8 mouse cellular contexts compared by ENCODE assay signal in genomic region chr7:141008312-141008761, GRCm38 (mm10). TPM values are rescaled to one million over a fixed set of nuclear protein-coding genes. Genes with fewer than 3 reads are reported as not detected.
A peak's percentile ranks its signal among the peaks of the same experiment; 100 is the strongest.
DNase-seq lines count a peak whose midpoint lies in the region; ATAC-seq and TF ChIP-seq lines count a peak whose summit lies in the region.

No protein-coding gene starts in this region.

- peak; percentile 85 for DNase-seq in 3T3-L1 (ENCODE audit: low read depth, low spot score)
- DNase-seq in MN1 (ENCODE audit: low spot score) = peak; percentile 58
- peak; percentile 56 to 67 for DNase-seq in lung, adult 18-20 months
- DNase-seq in left cerebral cortex, postnatal 36 days (ENCODE audit: low spot score in 2 of 2) = no peak

- 0 out of 2 replicates have a peak, but pooled peaks have one; percentile 36 for TF ChIP-seq POLR2A in embryonic fibroblast, embryonic 13.5 days (IDR thresholded peaks at IDR 0.05; ENCODE audit: low read depth, low read length)

- WGBS in hindbrain, embryonic 15.5 days = 9% methylated on average over 7 of the region's 7 CpGs
- WGBS in stomach, embryonic 14.5 days = 15% methylated on average over 7 of the region's 7 CpGs

- H3K4me3 ChIP-seq in embryonic fibroblast, embryonic 13.5 days (ENCODE audit: insufficient read depth, low read length) = no peak overlapping the region
- H3K4me3 ChIP-seq in hindbrain, embryonic 15.5 days = no peak overlapping the region
- H3K4me3 ChIP-seq in stomach, embryonic 14.5 days (ENCODE audit: low read depth, low read length) = no peak overlapping the region

- ATAC-seq in hindbrain, embryonic 15.5 days (ENCODE audit: low FRiP score, low read depth) = no peak
- no peak for ATAC-seq in stomach, embryonic 14.5 days (ENCODE audit: insufficient number of reproducible peaks, insufficient read depth, low FRiP score, low read depth)
- no peak for ATAC-seq in frontal cortex, adult (ENCODE audit: low TSS enrichment)

- no peak overlapping the region for H3K9ac ChIP-seq in hindbrain, embryonic 15.5 days
- no peak overlapping the region for H3K9ac ChIP-seq in stomach, embryonic 14.5 days (replicated peaks; ENCODE audit: low read depth, low read length)

- no peaks in the 10 kb centered on the region for H3K9me3 ChIP-seq in hindbrain, embryonic 15.5 days
- H3K9me3 ChIP-seq in stomach, embryonic 14.5 days (ENCODE audit: control insufficient read depth, low read depth, low read length) = no peaks in the 10 kb centered on the region

- no peak for TF ChIP-seq CTCF in embryonic fibroblast, embryonic 13.5 days (IDR thresholded peaks at IDR 0.05; ENCODE audit: borderline replicate concordance, insufficient read depth, low read length)

- 0 out of 2 replicates have a peak, but pooled peaks cover 2% of the 10 kb centered on the region for H3K4me1 ChIP-seq in embryonic fibroblast, embryonic 13.5 days (ENCODE audit: control insufficient read depth, insufficient read depth, low read length)
- peaks cover 6% of the 10 kb centered on the region; the same call in 1 of the 2 replicates for H3K4me1 ChIP-seq in hindbrain, embryonic 15.5 days (replicated peaks)
- peaks cover 18% of the 10 kb centered on the region; the same call in 1 of the 2 replicates for H3K4me1 ChIP-seq in stomach, embryonic 14.5 days (ENCODE audit: control insufficient read depth, insufficient read depth, low read length)

- no peaks in the 10 kb centered on the region for H3K27me3 ChIP-seq in hindbrain, embryonic 15.5 days
- no peaks in the 10 kb centered on the region for H3K27me3 ChIP-seq in stomach, embryonic 14.5 days (ENCODE audit: control insufficient read depth, insufficient read depth, low read length)

- intact Hi-C loops in left cerebral cortex, postnatal 36 days (cut with DNase I) = loop anchor here (2.0 to 5.0 kb wide), 2 partner anchors 40 to 46 kb away; no protein-coding TSS in a partner anchor

- H3K36me3 ChIP-seq in hindbrain, embryonic 15.5 days = no peaks in the 10 kb centered on the region
- H3K36me3 ChIP-seq in stomach, embryonic 14.5 days (ENCODE audit: control insufficient read depth, insufficient read depth, low read length) = no peaks in the 10 kb centered on the region

- peak overlapping the region; percentile 37; the same call in 1 of the 2 replicates for H3K4me2 ChIP-seq in hindbrain, embryonic 15.5 days
- peak overlapping the region; percentile 57 for H3K4me2 ChIP-seq in stomach, embryonic 14.5 days (replicated peaks; ENCODE audit: low read depth, low read length)

- H3K27ac ChIP-seq in embryonic fibroblast, embryonic 13.5 days (ENCODE audit: insufficient read depth, low read length) = peak overlapping the region; percentile 74
- H3K27ac ChIP-seq in hindbrain, embryonic 15.5 days (replicated peaks) = no peak overlapping the region
- peak overlapping the region; percentile 39; the same call in 1 of the 2 replicates for H3K27ac ChIP-seq in stomach, embryonic 14.5 days (ENCODE audit: low read length)

RNA-seq across cellular contexts. Expression of gene Ifitm3, which starts 2.2 kb away (rescaled TPM):
- 1,040 and 1,188 TPM in 2 replicates for polyA plus RNA-seq in embryonic fibroblast, embryonic 13.5 days (2011; ENCODE audit: insufficient read length, low read depth, missing spikeins)
- polyA plus RNA-seq in hindbrain, embryonic 15.5 days (2015; fragmentation: Nextera tagmentation; extraction: Ambion mirVana) = 36.8 and 54.6 TPM in 2 replicates
- 347 and 377 TPM in 2 replicates for polyA plus RNA-seq in stomach, embryonic 14.5 days (2014; fragmentation: Nextera tagmentation; extraction: Ambion mirVana)
- 10 to 100 TPM in 1 of 2 experiments, 1 to 10 TPM in 1; 9.6 to 14.3 TPM for total RNA-seq in left cerebral cortex, postnatal 36 days (2021)

RNA-seq across cellular contexts. Expression of gene Ifitm6, which starts 9.4 kb away (rescaled TPM):
- not detected in 2 replicates for polyA plus RNA-seq in embryonic fibroblast, embryonic 13.5 days (2011; ENCODE audit: insufficient read length, low read depth, missing spikeins)
- polyA plus RNA-seq in hindbrain, embryonic 15.5 days (2015; fragmentation: Nextera tagmentation; extraction: Ambion mirVana) = 0.79 and 1.7 TPM in 2 replicates
- polyA plus RNA-seq in stomach, embryonic 14.5 days (2014; fragmentation: Nextera tagmentation; extraction: Ambion mirVana) = 2.6 TPM in 1 of 2 replicates, not detected in the other
- total RNA-seq in left cerebral cortex, postnatal 36 days (2021) = not detected

RNA-seq across cellular contexts. Expression of gene Gm17387, which starts 20.6 kb away (rescaled TPM):
- polyA plus RNA-seq in embryonic fibroblast, embryonic 13.5 days (2011; ENCODE audit: insufficient read length, low read depth, missing spikeins) = not detected in 2 replicates
- polyA plus RNA-seq in hindbrain, embryonic 15.5 days (2015; fragmentation: Nextera tagmentation; extraction: Ambion mirVana) = not detected in 2 replicates
- not detected in 2 replicates for polyA plus RNA-seq in stomach, embryonic 14.5 days (2014; fragmentation: Nextera tagmentation; extraction: Ambion mirVana)
- total RNA-seq in left cerebral cortex, postnatal 36 days (2021) = not detected

RNA-seq across cellular contexts. Expression of gene Ifitm1, which starts 41.3 kb away (rescaled TPM):
- 5.1 and 16.5 TPM in 2 replicates for polyA plus RNA-seq in embryonic fibroblast, embryonic 13.5 days (2011; ENCODE audit: insufficient read length, low read depth, missing spikeins)
- 16.6 and 19.9 TPM in 2 replicates for polyA plus RNA-seq in hindbrain, embryonic 15.5 days (2015; fragmentation: Nextera tagmentation; extraction: Ambion mirVana)
- 241 and 289 TPM in 2 replicates for polyA plus RNA-seq in stomach, embryonic 14.5 days (2014; fragmentation: Nextera tagmentation; extraction: Ambion mirVana)
- 1 to 10 TPM; 3.6 to 4.2 TPM for total RNA-seq in left cerebral cortex, postnatal 36 days (2021)

RNA-seq across cellular contexts. Expression of gene Ifitm2, which starts 52.5 kb away (rescaled TPM):
- 771 and 857 TPM in 2 replicates for polyA plus RNA-seq in embryonic fibroblast, embryonic 13.5 days (2011; ENCODE audit: insufficient read length, low read depth, missing spikeins)
- polyA plus RNA-seq in hindbrain, embryonic 15.5 days (2015; fragmentation: Nextera tagmentation; extraction: Ambion mirVana) = 190 and 193 TPM in 2 replicates
- 1,395 and 1,501 TPM in 2 replicates for polyA plus RNA-seq in stomach, embryonic 14.5 days (2014; fragmentation: Nextera tagmentation; extraction: Ambion mirVana)
- 10 to 100 TPM; 12.3 to 14.0 TPM for total RNA-seq in left cerebral cortex, postnatal 36 days (2021)

Comparison
In these comparisons a context has a peak if more than half of its experiments do, and no peak if none do; other contexts are left out.
1. DNase-seq: peak in 3T3-L1 (single experiment), MN1 (single experiment) and lung, adult 18-20 months (2 of 2); none in left cerebral cortex, postnatal 36 days (0 of 2).